Mouse (Mus musculus): ENCODE measurements around the gene Pakap. TPM values are rescaled to one million over a fixed set of nuclear protein-coding genes. Genes with fewer than 3 reads are reported as not detected.

The Pakap gene
- polyA plus RNA-seq, 1 experiment = 0.63 TPM

DNA sequence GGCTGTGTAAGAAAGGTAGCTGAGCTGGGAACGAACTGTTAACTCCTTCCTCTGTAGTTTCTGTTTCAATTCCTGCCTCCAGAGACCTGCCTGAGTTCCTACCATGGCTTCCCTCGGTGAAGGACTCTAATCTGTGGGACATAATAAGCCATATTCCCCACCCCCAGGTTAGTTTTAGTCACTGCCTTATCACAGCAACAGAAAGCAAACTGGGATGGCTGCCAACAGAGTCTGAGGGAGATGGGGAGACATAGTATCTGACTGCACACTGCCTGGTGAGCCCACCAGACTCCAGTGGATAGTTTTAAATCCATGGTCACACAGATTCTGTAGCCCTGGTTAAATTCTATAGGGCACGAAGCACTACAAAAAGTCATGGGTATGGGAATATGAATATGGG lies 165.5 kb downstream of the Pakap start:
- H3K4me3 ChIP-seq (replicated peaks) = no peak overlapping the region
- TF ChIP-seq GATA1 (IDR thresholded peaks at IDR 0.05; ENCODE audit: borderline replicate concordance, low read length) = no peak
- no peak for TF ChIP-seq FLI1 (IDR thresholded peaks at IDR 0.05; ENCODE audit: low read length)
- H3K36me3 ChIP-seq (replicated peaks; ENCODE audit: low read length) = no peaks in the 10 kb centered on the region

DNA sequence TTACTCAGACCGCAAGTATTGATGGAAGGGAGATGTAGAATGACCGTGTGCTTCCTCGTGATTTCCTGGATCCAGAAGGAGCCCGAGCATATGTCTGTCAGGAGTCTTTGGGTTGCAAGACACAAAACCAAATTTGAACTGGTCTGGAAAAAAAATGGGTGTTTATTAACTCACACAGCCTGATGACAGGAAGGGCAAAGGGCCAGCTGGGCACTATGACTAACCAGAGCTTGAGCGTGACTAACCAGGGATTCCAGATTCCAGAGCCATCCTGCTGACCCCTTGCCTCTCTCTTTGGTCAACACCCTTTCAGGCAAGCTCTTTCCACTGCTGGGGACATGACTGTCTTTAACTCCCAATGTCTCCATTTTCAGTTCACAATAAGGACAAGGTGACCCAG lies 167.4 kb downstream of the Pakap start:
- H3K27me3 ChIP-seq (replicated peaks) = peaks cover 2% of the 10 kb centered on the region
- no peak overlapping the region for H3K4me3 ChIP-seq (replicated peaks)
- no peaks in the 10 kb centered on the region for H3K9me3 ChIP-seq
- 0 out of 2 replicates have a peak, but pooled peaks cover 4% of the 10 kb centered on the region for H3K4me1 ChIP-seq
- no peaks in the 10 kb centered on the region for H3K36me3 ChIP-seq (replicated peaks; ENCODE audit: low read length)
- no peak for TF ChIP-seq FLI1 (IDR thresholded peaks at IDR 0.05; ENCODE audit: low read length)
- no peak for TF ChIP-seq GATA1 (IDR thresholded peaks at IDR 0.05; ENCODE audit: borderline replicate concordance, low read length)

More for the DNA sequence above, 165.5 kb downstream of the Pakap start:
- H3K27me3 ChIP-seq (replicated peaks) = peaks cover 4% of the 10 kb centered on the region
- H3K4me1 ChIP-seq = 0 out of 2 replicates have a peak, but pooled peaks cover 4% of the 10 kb centered on the region
- H3K9me3 ChIP-seq = no peaks in the 10 kb centered on the region

DNA sequence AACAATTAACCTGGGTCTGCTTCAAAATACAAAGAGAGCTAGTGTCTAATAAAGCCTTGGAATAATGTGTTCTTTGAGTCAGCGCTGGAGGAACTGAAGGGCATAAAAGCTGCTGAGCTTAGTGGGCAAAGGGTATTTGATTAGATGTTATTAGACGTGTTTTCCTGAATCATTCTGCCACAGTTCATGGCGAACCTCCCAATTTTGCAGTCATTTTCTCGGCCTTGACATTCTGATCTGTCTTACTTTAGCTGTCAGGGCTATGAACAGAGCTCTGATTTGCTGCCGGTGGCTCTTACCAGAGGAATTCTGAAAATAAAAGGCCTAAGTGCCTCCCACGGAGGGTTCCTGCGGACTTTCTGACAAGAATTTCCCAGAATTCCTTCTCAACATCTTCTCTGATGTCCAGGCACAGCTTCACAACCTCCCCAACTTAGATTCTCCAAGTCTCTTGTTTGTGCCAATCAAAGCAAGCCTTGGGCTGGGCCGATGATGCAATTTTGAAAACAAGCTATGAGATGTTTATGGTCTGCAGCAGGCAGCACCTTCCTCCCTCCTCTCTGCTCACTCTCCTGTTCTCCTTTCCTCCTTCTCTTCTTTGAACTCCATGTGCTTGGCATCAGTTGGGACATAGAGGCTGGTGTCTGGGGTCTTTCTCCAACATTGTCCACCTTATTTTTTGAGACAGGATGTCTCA lies 171.0 kb downstream of the Pakap start:
- TF ChIP-seq FLI1 (IDR thresholded peaks at IDR 0.05; ENCODE audit: low read length) (no peak), GATA1 (IDR thresholded peaks at IDR 0.05; ENCODE audit: borderline replicate concordance, low read length) (no peak)
- Histone ChIP-seq H3K9me3 (no peaks in the 10 kb centered on the region), H3K4me3 (replicated peaks) (no peak overlapping the region), H3K27me3 (replicated peaks) (peaks cover 3% of the 10 kb centered on the region), H3K36me3 (replicated peaks; ENCODE audit: low read length) (no peaks in the 10 kb centered on the region), H3K4me1 (no peaks in the 10 kb centered on the region)

DNA sequence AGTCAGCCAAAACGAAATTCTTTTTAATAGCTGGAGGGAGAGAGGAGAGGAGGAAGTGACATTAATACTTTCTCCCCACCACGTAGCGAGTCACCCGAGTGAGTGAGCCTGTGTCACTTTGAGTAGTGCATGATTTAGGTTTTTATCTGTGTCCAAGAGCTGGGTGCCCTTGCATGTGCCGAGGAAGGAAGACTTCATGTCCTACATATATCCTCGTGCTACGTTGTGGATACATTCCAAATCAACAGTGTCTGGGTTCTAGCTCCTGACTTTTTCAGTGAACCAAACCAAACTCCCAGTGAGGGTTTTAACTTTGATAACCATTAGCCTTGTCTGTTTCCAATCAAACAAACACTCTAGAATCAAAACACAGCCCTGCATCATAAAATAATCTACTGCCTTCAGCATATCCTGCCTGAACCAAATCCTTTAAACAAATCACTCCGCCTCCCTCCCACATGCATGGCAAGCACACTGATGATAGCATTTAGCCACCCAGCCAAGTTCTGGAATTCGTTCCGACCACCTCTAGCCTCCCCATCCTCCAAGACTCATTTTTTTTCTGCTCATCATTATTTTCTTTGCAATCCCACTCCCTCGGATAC lies 175.4 kb downstream of the Pakap start:
- Histone ChIP-seq H3K27me3 (replicated peaks) (peaks cover 3% of the 10 kb centered on the region), H3K4me3 (replicated peaks) (no peak overlapping the region), H3K36me3 (replicated peaks; ENCODE audit: low read length) (no peaks in the 10 kb centered on the region), H3K9me3 (peaks cover 14% of the 10 kb centered on the region), H3K4me1 (no peaks in the 10 kb centered on the region)
- TF ChIP-seq GATA1 (IDR thresholded peaks at IDR 0.05; ENCODE audit: borderline replicate concordance, low read length) (no peak), FLI1 (IDR thresholded peaks at IDR 0.05; ENCODE audit: low read length) (no peak)

DNA sequence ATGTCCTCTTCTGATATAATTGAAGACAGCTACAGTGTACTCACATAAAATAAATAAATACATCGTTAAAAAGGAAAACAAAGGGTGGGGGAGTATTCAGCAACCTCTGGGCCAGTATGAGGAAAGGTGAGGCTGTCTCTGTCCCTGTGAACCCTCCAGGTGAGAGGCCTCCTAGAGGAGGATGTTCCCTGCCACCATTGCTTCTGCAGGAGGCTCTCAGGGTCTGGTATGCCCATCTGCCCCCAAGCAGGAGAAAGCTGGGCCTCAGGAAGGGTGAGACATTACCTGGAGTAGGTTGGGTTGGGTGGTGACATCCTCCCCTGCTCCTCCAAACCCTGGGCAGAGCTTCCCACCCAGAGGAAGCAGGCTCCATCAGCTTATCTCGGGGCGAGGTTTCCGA lies 182.7 kb downstream of the Pakap start:
- no peaks in the 10 kb centered on the region for H3K36me3 ChIP-seq (replicated peaks; ENCODE audit: low read length)
- peaks cover 13% of the 10 kb centered on the region for H3K27me3 ChIP-seq (replicated peaks)
- TF ChIP-seq FLI1 (IDR thresholded peaks at IDR 0.05; ENCODE audit: low read length) = no peak
- TF ChIP-seq GATA1 (IDR thresholded peaks at IDR 0.05; ENCODE audit: borderline replicate concordance, low read length) = no peak
- peaks cover 7% of the 10 kb centered on the region for H3K9me3 ChIP-seq
- H3K4me1 ChIP-seq = peaks cover 11% of the 10 kb centered on the region
- no peak overlapping the region for H3K4me3 ChIP-seq (replicated peaks)

DNA sequence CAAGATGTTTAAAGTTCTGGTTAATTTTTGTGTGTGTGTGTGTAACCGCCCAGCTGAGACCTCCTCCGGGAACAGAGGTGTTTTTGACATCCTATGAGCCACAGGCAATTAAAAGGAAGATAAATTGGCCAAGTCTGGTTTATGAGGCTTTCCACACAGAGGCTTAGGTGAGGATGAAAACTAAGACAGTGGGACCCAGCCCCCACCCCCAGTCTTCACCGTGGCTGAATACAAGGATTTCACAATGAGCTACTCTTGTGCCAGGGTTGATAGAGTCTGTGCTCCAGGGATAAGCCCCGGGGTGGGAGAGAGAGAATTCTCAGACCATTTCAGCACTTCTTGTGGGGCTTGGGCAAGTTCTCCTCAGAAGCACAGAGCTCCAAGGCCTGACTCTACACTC lies 183.1 kb downstream of the Pakap start:
- Histone ChIP-seq H3K9me3 (peaks cover 3% of the 10 kb centered on the region), H3K36me3 (replicated peaks; ENCODE audit: low read length) (no peaks in the 10 kb centered on the region), H3K4me1 (peaks cover 11% of the 10 kb centered on the region), H3K4me3 (replicated peaks) (no peak overlapping the region), H3K27me3 (replicated peaks) (peaks cover 13% of the 10 kb centered on the region)
- TF ChIP-seq FLI1 (IDR thresholded peaks at IDR 0.05; ENCODE audit: low read length) = no peak
- no peak for TF ChIP-seq GATA1 (IDR thresholded peaks at IDR 0.05; ENCODE audit: borderline replicate concordance, low read length)

- Histone ChIP-seq H3K27me3 (replicated peaks) (peaks cover 13% of the 10 kb centered on the region), H3K4me1 (peaks cover 11% of the 10 kb centered on the region), H3K4me3 (replicated peaks) (no peak overlapping the region), H3K9me3 (no peaks in the 10 kb centered on the region), H3K36me3 (replicated peaks; ENCODE audit: low read length) (no peaks in the 10 kb centered on the region)
- TF ChIP-seq FLI1 (IDR thresholded peaks at IDR 0.05; ENCODE audit: low read length) (no peak), GATA1 (IDR thresholded peaks at IDR 0.05; ENCODE audit: borderline replicate concordance, low read length) (no peak)
These were observed 183.6 kb downstream of the Pakap start for GRCm38 (mm10) chr4:57751566-57751965.

GRCm38 (mm10) chr4:57755085-57755484 lies 187.1 kb downstream of the Pakap start:
- TF ChIP-seq GATA1 (IDR thresholded peaks at IDR 0.05; ENCODE audit: borderline replicate concordance, low read length) (no peak), FLI1 (IDR thresholded peaks at IDR 0.05; ENCODE audit: low read length) (no peak)
- H3K9me3 ChIP-seq = no peaks in the 10 kb centered on the region
- H3K4me3 ChIP-seq (replicated peaks) = no peak overlapping the region
- H3K27me3 ChIP-seq (replicated peaks) = peaks cover 14% of the 10 kb centered on the region
- peaks cover 11% of the 10 kb centered on the region for H3K4me1 ChIP-seq
- H3K36me3 ChIP-seq (replicated peaks; ENCODE audit: low read length) = no peaks in the 10 kb centered on the region

DNA sequence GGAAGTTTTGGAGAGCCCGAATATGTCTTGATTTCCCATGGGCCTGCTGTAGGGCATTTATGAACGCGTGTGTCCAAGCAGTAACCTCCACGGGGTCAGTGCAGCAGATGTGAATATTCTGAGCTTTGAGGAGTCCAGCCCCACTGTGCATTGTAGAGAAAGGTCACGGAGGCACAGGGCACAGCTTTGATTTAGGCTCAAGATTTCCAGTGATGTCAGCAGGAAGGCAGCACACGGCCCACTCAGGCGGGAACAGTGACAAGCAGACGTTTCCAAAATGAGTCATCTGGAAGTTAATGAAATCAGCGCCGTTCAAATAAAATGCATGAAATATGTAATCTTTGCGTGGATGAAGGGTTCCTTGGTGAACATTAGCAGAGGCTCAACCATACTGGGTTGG lies 190.0 kb downstream of the Pakap start:
- no peaks in the 10 kb centered on the region for H3K9me3 ChIP-seq
- H3K4me3 ChIP-seq (replicated peaks) = no peak overlapping the region
- peaks cover 12% of the 10 kb centered on the region for H3K27me3 ChIP-seq (replicated peaks)
- no peaks in the 10 kb centered on the region for H3K36me3 ChIP-seq (replicated peaks; ENCODE audit: low read length)
- TF ChIP-seq GATA1 (IDR thresholded peaks at IDR 0.05; ENCODE audit: borderline replicate concordance, low read length) (no peak), FLI1 (IDR thresholded peaks at IDR 0.05; ENCODE audit: low read length) (no peak)
- H3K4me1 ChIP-seq = no peaks in the 10 kb centered on the region

GRCm38 (mm10) chr4:57762424-57762823 lies 194.4 kb downstream of the Pakap start:
- Histone ChIP-seq H3K4me1 (no peaks in the 10 kb centered on the region), H3K27me3 (replicated peaks) (peaks cover 19% of the 10 kb centered on the region), H3K36me3 (replicated peaks; ENCODE audit: low read length) (no peaks in the 10 kb centered on the region), H3K4me3 (replicated peaks) (no peak overlapping the region), H3K9me3 (no peaks in the 10 kb centered on the region)
- no peak for TF ChIP-seq FLI1 (IDR thresholded peaks at IDR 0.05; ENCODE audit: low read length)
- no peak for TF ChIP-seq GATA1 (IDR thresholded peaks at IDR 0.05; ENCODE audit: borderline replicate concordance, low read length)

Data from megakaryocyte, embryonic 14.5 days (primary cell).